Mouse (Mus musculus): ENCODE measurements around the gene Duoxa1. TPM values are rescaled to one million over a fixed set of nuclear protein-coding genes. Genes with fewer than 3 reads are reported as not detected.

The Duoxa1 gene
- polyA plus RNA-seq (2015; fragmentation: Nextera tagmentation; extraction: Ambion mirVana) = 0.21 TPM in 1 of 2 replicates, not detected in the other

DNA sequence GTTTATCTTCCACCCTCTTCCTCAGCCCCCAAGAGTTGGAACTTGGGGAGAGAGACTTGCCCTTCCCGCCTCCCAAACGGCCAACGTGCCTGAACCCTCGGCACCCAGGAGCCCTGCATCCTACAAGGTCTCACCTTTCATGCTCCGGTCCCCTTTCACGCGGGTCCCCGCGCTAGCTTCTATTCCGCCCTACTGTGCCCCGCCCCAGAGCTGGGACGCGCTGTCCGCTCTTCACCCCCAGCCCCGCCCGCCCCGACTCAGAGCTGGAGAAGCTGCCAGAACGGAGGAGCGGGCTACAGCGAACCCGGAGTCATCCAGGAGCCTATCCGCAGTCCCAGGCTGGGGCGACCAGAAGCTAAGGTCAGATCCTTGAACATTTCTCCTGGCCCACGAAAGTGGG, at the start of gene Duoxa1:
TSS of gene Duoxa1 (minus strand) at position 195 of the 400 bp plus-strand sequence.
- DNase-seq (ENCODE audit: low spot score) (no peak), ATAC-seq (peak; percentile 52)
- WGBS = 2% methylated on average over 24 of the region's 24 CpGs
- peak within 1 kb of the TSS; percentile 38 for H3K4me2 ChIP-seq (replicated peaks; ENCODE audit: low read depth, low read length)
- H3K9me3 ChIP-seq (ENCODE audit: low read length) = no peaks in the 10 kb centered on the region
- H3K36me3 ChIP-seq (ENCODE audit: insufficient read depth, low read length) = no peaks in the 10 kb centered on the region
- H3K9ac ChIP-seq (replicated peaks; ENCODE audit: low read depth) = no peak within 1 kb of the TSS
- H3K4me3 ChIP-seq (ENCODE audit: low read depth, low read length) = peak within 1 kb of the TSS; percentile 16; the same call in 1 of the 2 replicates
- peaks cover 8% of the 10 kb centered on the region; the same call in 1 of the 2 replicates for H3K4me1 ChIP-seq (ENCODE audit: insufficient read depth, low read depth, low read length)
- H3K27me3 ChIP-seq (replicated peaks; ENCODE audit: insufficient read depth, low read length) = peaks cover 15% of the 10 kb centered on the region
- no peak for TF ChIP-seq EP300 (IDR thresholded peaks at IDR 0.05)
- TF ChIP-seq CTCF (IDR thresholded peaks at IDR 0.05) = no peak
- no peak within 1 kb of the TSS for H3K27ac ChIP-seq (ENCODE audit: low read length)

DNA sequence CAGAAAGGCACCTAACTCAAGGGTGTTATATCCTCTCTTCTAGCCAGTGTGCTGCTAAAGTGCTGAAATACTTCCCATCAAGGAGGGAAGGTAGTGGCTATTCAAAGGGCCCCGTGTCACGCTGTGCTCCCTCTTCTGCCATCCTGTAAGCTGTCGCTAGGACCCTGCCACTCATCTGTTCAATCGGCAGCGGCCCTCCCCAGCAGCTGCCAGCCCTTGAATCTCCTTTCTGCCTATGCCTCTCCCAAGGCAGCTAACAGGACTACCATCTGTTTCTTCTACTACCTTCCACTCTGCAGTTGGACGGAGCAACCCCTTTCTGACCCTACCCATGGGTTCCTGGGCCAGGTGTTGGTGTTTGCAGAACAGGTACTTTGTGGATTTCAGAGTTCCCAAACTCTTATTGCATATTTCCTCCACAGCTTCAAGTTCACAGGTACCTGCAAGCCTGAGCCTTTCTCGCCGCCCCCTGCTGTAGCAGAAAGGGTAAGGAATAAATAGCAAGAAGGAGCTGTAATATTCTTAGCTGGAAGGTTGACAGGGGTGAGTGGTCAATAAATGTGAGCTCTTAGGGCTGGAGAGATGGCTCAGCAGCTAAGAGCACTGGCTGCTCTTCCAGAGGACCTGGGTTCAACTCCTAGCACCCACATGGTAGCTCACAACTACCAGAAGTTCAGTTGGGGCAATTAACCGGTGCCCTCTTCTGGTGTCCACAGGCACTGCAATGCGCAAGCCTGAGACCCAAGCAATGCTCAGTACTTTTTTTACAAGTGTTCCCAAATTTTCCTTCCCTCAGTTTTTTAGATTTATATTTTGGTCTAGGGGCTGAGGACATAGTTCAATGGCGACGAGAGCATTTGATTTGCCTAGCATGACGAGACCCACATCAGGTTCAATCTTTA, 49.3 kb upstream of the Duoxa1 start:
- no peaks in the 10 kb centered on the region for H3K4me1 ChIP-seq (ENCODE audit: insufficient read depth, low read depth, low read length)
- 95% methylated on average over 13 of the region's 13 CpGs for WGBS
- ATAC-seq = no peak

DNA sequence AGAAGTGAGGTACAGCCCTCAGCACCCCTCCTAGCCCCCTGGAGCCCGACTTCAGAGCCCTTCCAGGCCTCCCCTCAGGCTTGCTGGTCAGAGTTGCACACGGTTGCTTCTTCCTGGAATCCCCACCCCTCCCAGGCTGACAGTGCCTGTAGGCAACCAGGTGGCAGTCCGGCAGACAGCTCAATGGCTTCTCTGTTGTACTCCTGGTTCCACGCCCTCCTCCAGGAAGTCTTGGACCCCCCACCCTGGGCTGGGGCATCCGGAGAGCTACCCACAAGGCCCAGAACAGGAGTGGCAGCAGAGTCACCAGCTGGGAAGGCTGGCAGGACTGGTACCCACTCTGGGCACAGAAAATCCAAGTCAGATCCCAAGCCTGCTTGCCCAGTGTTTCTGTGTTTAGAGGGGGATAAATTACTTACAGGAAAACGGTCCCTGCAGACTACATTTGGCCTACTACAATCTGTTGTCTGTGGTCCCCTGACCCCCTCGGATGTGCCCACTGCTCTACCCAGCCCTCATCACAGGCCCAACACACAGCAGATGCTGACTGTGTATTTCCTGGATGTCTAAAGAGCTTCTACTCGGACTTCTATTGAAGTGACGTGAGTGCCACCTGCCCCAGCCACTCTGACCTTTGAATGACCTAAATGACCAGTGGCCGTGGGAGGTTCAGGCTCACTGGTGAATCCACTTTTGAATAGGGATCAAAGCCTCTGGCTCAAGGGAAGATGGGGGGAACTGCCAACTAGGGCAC, 48.5 kb upstream of the Duoxa1 start:
- Histone ChIP-seq H3K9ac (replicated peaks; ENCODE audit: low read depth) (no peak overlapping the region), H3K27me3 (replicated peaks; ENCODE audit: insufficient read depth, low read length) (no peaks in the 10 kb centered on the region), H3K27ac (ENCODE audit: low read length) (no peak overlapping the region), H3K4me3 (ENCODE audit: low read depth, low read length) (no peak overlapping the region), H3K9me3 (ENCODE audit: low read length) (no peaks in the 10 kb centered on the region), H3K36me3 (ENCODE audit: insufficient read depth, low read length) (no peaks in the 10 kb centered on the region), H3K4me2 (replicated peaks; ENCODE audit: low read depth, low read length) (no peak overlapping the region), H3K4me1 (ENCODE audit: insufficient read depth, low read depth, low read length) (no peaks in the 10 kb centered on the region)
- DNase-seq (ENCODE audit: low spot score) (no peak), ATAC-seq (no peak)
- WGBS = 67% methylated on average over 10 of the region's 10 CpGs
- no peak for TF ChIP-seq CTCF (IDR thresholded peaks at IDR 0.05)
- no peak for TF ChIP-seq EP300 (IDR thresholded peaks at IDR 0.05)

More for the DNA sequence above, 49.3 kb upstream of the Duoxa1 start:
- no peak overlapping the region for H3K27ac ChIP-seq (ENCODE audit: low read length)
- no peaks in the 10 kb centered on the region for H3K9me3 ChIP-seq (ENCODE audit: low read length)
- no peaks in the 10 kb centered on the region for H3K27me3 ChIP-seq (replicated peaks; ENCODE audit: insufficient read depth, low read length)
- no peak overlapping the region for H3K9ac ChIP-seq (replicated peaks; ENCODE audit: low read depth)
- H3K4me3 ChIP-seq (ENCODE audit: low read depth, low read length) = no peak overlapping the region
- H3K36me3 ChIP-seq (ENCODE audit: insufficient read depth, low read length) = no peaks in the 10 kb centered on the region
- TF ChIP-seq EP300 (IDR thresholded peaks at IDR 0.05) (no peak), CTCF (IDR thresholded peaks at IDR 0.05) (peak; percentile 24)
- DNase-seq (ENCODE audit: low spot score) = no peak
- H3K4me2 ChIP-seq (replicated peaks; ENCODE audit: low read depth, low read length) = no peak overlapping the region

DNA sequence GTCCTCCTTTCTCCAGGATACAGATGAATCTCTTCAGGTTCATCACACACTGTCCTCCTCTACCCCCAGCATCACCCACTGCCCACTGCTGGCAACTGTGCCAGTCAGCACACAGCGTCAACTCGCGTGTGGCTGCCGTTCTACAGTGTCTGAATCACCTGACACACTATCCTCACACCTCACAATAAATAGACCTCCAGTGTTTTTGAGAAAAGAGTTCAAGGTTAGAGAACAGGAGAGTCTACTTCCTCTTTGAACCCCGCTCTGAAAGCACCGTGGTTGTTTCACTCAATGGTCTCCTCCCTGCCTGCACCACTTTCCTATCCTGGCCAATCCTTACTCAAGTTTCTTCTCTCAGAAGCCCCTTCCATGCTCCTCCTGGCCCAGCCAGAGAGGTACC, 47.7 kb upstream of the Duoxa1 start:
- TF ChIP-seq CTCF (IDR thresholded peaks at IDR 0.05) (no peak), EP300 (IDR thresholded peaks at IDR 0.05) (no peak)
- WGBS = 86% methylated on average over 6 of the region's 6 CpGs
- Histone ChIP-seq H3K4me2 (replicated peaks; ENCODE audit: low read depth, low read length) (no peak overlapping the region), H3K9ac (replicated peaks; ENCODE audit: low read depth) (no peak overlapping the region), H3K4me3 (ENCODE audit: low read depth, low read length) (no peak overlapping the region), H3K27ac (ENCODE audit: low read length) (no peak overlapping the region), H3K27me3 (replicated peaks; ENCODE audit: insufficient read depth, low read length) (no peaks in the 10 kb centered on the region), H3K9me3 (ENCODE audit: low read length) (no peaks in the 10 kb centered on the region), H3K4me1 (ENCODE audit: insufficient read depth, low read depth, low read length) (no peaks in the 10 kb centered on the region), H3K36me3 (ENCODE audit: insufficient read depth, low read length) (no peaks in the 10 kb centered on the region)
- no peak for ATAC-seq
- DNase-seq (ENCODE audit: low spot score) = no peak

DNA sequence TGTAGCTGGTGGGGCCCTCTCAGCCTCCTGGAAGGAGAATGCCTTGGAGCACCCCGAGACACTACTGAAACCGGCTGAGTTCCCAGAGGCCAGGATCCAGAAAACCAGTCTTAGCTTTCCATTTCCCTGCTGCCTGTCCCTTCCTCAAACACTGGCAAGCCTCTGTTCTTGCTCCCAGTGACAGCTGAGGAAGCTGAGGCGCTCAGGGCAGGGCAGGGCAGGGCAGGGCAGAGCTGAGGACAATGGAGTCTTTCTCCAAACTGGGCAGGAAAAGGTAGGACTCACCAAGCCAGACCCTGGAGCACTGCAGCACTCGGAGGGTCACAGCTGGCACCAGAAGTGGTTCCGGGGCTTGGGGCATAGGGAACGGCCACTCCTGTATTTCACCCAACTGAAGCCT, 46.8 kb upstream of the Duoxa1 start:
- DNase-seq (ENCODE audit: low spot score) (no peak), ATAC-seq (no peak)
- WGBS = 74% methylated on average over 6 of the region's 6 CpGs
- no peak overlapping the region for H3K4me2 ChIP-seq (replicated peaks; ENCODE audit: low read depth, low read length)
- H3K36me3 ChIP-seq (ENCODE audit: insufficient read depth, low read length) = no peaks in the 10 kb centered on the region
- no peak overlapping the region for H3K27ac ChIP-seq (ENCODE audit: low read length)
- no peaks in the 10 kb centered on the region for H3K9me3 ChIP-seq (ENCODE audit: low read length)
- H3K9ac ChIP-seq (replicated peaks; ENCODE audit: low read depth) = no peak overlapping the region
- no peaks in the 10 kb centered on the region for H3K4me1 ChIP-seq (ENCODE audit: insufficient read depth, low read depth, low read length)
- H3K27me3 ChIP-seq (replicated peaks; ENCODE audit: insufficient read depth, low read length) = no peaks in the 10 kb centered on the region
- H3K4me3 ChIP-seq (ENCODE audit: low read depth, low read length) = no peak overlapping the region
- no peak for TF ChIP-seq CTCF (IDR thresholded peaks at IDR 0.05)
- no peak for TF ChIP-seq EP300 (IDR thresholded peaks at IDR 0.05)

DNA sequence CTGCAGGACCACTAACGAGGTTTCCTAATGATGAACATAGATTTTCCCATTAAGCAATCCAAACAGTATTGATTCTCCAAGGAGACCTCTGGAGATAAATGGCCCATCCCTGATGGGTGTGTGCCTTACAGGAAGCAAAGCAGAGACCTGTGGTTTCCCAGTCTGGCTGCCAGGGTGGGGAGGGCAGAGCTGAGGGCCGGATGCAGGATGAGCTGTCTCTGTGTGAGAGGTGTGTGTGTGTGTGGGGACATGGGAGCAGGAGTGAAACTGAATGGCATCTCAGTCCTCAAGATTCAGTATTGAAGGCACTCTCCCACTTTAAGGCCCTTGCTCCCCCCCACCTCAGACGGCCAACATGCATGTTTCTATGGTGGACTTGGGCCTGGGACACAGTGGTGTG, 42.7 kb upstream of the Duoxa1 start:
- Histone ChIP-seq H3K4me3 (ENCODE audit: low read depth, low read length) (no peak overlapping the region), H3K4me1 (ENCODE audit: insufficient read depth, low read depth, low read length) (no peaks in the 10 kb centered on the region), H3K27me3 (replicated peaks; ENCODE audit: insufficient read depth, low read length) (no peaks in the 10 kb centered on the region), H3K27ac (ENCODE audit: low read length) (no peak overlapping the region), H3K9me3 (ENCODE audit: low read length) (no peaks in the 10 kb centered on the region), H3K4me2 (replicated peaks; ENCODE audit: low read depth, low read length) (no peak overlapping the region), H3K36me3 (ENCODE audit: insufficient read depth, low read length) (no peaks in the 10 kb centered on the region), H3K9ac (replicated peaks; ENCODE audit: low read depth) (no peak overlapping the region)
- ATAC-seq (no peak), DNase-seq (ENCODE audit: low spot score) (no peak)
- TF ChIP-seq CTCF (IDR thresholded peaks at IDR 0.05) = no peak
- no peak for TF ChIP-seq EP300 (IDR thresholded peaks at IDR 0.05)
- 86% methylated on average over 3 of the region's 3 CpGs for WGBS
